Mouse (Mus musculus): ENCODE results near the gene Zfyve21. TPM values are rescaled to one million over a fixed set of nuclear protein-coding genes. Genes with fewer than 3 reads are reported as not detected.
A peak's percentile ranks its signal among the peaks of the same experiment; 100 is the strongest.

The Zfyve21 gene
- total RNA-seq (2017): 8.6 and 9.1 TPM in 2 replicates

DNA sequence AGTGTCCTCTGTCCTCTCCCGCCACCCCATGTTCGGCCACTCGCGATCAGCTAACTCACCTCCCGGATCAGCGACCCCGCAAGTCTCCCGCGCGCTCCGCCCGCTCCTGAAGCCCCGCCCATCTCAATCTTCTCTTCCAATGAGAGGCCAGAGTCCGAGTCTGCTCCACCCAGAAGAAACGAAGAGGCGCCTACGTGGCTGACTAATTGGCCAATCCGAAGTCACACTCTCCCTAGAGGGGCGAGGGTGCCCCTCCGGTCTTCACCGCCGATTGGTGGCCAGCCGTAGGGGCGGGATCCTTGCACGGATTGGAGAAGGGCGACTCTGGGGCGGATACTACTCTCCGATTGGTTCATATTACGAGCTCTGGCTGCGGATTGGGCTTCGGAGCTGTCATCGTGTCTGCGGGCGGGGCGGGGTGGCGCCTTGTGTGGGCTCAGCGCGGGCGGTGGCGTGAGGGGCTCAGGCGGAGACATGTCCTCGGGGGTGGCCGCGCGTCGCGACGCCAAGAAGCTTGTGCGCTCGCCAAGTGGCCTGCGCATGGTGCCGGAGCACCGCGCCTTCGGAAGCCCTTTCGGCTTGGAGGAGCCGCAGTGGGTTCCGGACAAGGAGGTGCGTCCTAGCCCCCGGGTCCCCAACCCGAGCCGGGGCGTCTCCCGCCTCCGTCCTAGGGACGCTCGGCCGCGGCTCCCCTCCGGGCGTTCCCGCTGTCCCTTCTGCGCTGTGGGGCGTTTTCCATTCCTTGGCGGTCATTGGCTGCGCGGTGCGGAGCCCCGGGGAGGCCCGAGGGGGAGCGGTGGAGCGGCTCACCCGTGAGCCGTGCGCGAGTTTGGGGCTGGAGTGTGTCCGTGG lies at the start of gene Zfyve21, which contains the start of gene Xrcc3:
Gene Zfyve21 (plus strand): TSS at position 405 of the 852 bp plus-strand sequence.
Gene Xrcc3 (minus strand): TSS at position 108 of the 852 bp plus-strand sequence.
- ATAC-seq (replicated peaks in 1 of 2; ENCODE audit: insufficient read depth in 1 of 2, low FRiP score in 2 of 2, low TSS enrichment in 1 of 2, low read depth in 1 of 2, poor library complexity in 2 of 2, severe bottlenecking in 2 of 2): peak; percentile 89 to 92

DNA sequence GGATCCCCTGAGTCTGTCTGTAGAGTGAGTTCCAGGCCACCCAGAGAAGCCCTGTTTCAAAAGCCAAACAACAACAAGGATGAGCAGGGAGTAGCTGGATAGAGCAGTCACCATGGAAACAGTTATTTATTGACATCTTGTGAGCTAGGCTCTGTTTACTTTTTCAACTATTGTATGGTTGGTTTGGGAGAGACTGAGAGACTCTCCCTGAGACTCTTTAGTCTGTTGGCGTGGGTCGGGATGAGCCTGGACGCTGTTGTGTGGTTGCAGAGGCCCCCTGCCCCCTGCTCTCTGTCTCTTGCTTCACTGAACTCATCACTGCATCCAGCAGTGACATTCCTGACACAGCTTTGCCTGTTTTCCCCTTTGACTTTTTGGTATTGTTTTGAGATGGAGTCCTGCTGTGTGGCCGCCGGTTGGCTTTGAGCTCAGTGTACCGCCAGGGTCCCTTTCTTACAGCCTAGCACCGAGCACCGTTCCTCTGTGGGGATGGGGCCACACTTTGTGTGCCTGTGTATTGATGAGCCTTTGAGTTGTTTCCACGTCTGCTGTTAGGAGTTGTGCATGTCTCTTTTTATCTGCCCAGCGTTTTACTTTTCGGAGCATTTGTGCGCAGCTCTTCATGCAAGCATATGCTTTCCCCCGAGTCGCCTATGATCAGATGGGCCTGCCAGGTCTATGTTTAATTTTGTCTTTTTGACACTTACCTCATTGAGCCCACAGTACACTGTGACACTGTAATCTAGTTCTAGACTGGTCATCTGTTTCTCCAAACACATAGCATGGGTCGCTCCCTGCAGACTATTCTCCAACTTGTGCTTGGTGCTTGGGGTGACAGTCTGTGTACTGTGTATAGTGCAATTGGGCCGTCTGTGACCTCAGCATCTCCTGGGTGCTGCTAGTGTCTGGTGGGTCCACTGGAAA lies 47.4 kb upstream of the Zfyve21 start:
- no peak for ATAC-seq (replicated peaks in 1 of 2; ENCODE audit: insufficient read depth in 1 of 2, low FRiP score in 2 of 2, low TSS enrichment in 1 of 2, low read depth in 1 of 2, poor library complexity in 2 of 2, severe bottlenecking in 2 of 2)

DNA sequence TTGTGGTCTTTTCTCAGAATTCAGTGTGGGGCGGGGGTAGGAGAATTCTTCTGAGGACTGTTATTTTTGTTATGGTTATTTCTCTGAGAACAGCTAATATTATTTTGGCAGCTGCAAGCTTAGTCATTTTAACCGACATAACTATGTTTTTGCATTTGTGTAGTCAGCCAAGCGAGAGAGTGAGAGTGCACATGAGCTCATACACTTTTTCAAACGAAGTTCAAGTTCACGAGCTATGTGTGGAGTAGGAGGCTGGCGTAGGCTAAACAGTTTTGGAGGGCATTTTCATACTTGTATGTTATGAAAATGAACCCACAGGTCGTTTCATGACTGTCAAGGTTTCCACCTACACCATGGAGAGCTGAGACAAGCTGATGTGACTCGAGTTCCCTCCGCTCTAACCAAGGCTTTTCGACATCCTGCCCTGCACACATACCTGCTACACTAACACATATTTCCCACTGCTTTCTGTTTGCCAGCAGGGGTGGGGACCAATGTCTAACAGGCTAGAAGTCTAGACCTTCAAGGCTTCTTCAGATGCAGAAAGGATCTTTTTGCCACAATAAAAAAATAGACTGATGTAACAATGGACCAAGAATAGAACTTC lies 45.5 kb upstream of the Zfyve21 start:
- ATAC-seq (replicated peaks in 1 of 2; ENCODE audit: insufficient read depth in 1 of 2, low FRiP score in 2 of 2, low TSS enrichment in 1 of 2, low read depth in 1 of 2, poor library complexity in 2 of 2, severe bottlenecking in 2 of 2): no peak

DNA sequence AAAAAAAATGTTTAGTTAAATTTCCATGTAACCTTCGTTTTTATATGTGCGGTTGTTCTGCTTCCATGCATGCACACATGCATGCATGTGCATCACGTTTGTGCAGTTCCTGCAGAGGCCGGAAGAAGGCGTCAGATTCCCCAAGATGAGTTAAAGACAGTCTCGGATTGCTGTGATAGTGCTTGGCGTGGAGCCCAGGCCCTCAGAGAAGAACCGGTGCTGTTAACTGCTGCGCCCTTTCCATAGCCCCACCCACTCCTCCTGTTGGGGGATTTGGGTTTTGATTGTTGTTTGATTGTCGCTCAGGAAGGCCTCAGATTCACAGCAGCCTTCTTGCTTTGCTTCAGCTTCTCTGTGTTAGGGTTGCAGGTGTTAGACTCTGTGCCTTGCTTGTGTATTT lies 44.7 kb upstream of the Zfyve21 start:
- peak in 1 of 2 experiments; percentile 22; a peak in 1 of 4 replicates for ATAC-seq (replicated peaks in 1 of 2; ENCODE audit: insufficient read depth in 1 of 2, low FRiP score in 2 of 2, low TSS enrichment in 1 of 2, low read depth in 1 of 2, poor library complexity in 2 of 2, severe bottlenecking in 2 of 2)

DNA sequence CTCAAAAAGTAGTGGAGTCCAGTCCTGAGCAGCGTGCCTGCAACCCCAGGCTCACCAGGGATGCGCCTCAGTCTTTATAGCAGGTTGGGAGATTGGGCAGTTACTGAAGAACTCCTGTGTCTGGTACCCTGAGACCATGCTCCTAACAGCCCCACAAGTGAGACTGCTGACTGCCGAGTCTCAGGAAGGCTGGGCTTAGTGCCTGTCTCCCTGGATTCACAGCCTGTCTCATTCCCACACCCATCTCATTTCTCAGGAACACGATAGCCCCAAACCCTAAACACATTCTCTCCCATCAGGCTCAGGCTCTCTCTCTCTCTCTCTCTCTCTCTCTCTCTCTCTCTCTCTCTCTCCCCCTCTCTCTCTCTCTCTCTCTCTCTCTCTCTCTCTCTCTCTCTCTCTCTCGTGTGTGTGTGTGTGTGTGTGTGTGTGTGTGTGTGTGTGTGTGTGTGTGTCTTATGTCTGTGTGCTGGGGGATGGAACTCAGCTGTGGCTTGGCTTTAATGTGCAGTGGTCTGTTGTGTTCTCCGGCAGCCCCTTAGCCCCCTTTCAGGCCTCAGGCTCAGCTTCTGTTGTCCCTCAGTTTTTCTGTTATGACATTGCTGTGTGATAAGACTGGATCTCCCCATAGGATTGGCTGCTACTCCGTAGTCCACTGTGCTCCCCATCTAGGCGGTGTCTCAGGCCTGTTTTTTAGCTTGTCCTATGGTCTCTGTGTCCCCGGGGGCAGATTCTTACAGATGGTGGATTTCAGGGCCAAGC lies 44.0 kb upstream of the Zfyve21 start:
- ATAC-seq (replicated peaks in 1 of 2; ENCODE audit: insufficient read depth in 1 of 2, low FRiP score in 2 of 2, low TSS enrichment in 1 of 2, low read depth in 1 of 2, poor library complexity in 2 of 2, severe bottlenecking in 2 of 2): no peak

DNA sequence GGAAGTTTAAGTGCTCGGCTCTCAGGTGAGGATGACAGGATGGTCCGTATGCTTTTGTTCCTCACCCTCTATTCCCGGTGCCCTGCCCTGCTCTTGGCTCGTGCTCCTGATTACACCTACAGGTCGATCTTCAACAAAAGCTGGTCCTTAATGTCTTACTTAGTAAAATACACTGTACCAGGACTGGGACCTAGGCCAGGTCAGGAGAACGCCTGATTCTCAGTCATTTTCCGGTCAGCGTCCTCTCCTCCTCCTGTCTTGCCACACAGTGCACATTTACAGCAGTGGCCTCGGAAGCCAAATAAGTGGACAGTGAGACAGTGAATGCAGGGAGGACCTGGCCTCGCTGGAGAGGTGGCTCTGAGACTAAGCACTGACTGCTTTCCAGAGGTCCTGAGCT lies 43.3 kb upstream of the Zfyve21 start:
- no peak for ATAC-seq (replicated peaks in 1 of 2; ENCODE audit: insufficient read depth in 1 of 2, low FRiP score in 2 of 2, low TSS enrichment in 1 of 2, low read depth in 1 of 2, poor library complexity in 2 of 2, severe bottlenecking in 2 of 2)

DNA sequence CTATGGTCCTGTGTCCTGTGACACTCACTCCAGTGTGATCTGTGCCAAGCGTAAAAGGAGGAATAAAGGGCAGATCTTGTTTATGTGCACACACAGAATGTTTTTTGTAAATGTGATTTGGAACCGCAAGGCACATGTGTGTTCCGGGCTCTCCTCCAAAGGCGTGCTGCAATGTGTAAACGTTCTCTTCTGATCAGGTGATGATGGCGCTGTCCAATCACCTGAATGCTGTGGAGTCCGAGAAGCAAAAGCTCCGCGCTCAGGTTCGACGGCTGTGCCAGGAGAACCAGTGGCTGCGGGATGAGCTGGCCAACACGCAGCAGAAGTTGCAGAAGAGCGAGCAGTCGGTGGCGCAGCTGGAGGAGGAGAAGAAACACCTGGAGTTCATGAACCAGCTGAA lies 39.8 kb upstream of the Zfyve21 start:
- ATAC-seq (replicated peaks in 1 of 2; ENCODE audit: insufficient read depth in 1 of 2, low FRiP score in 2 of 2, low TSS enrichment in 1 of 2, low read depth in 1 of 2, poor library complexity in 2 of 2, severe bottlenecking in 2 of 2): no peak

DNA sequence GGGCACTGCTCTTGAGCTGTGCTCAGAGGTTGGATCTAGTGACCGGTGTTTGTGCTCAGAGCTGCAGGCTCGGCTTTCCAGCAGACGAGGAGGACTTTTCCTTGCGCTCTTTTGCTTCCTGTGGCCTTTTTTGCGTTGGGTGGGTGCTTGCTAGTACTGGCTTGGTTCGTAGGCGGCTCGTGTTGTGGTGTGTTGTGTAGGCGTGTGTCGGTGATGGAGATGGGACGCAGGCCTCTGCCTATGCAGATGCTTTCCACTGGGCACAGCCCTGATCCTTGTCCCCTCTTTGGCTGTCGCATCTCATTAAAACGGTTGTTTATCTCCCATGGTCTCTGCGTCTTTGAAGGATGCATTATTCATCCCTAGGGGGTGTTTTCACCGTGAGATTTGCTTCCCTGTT lies 39.1 kb upstream of the Zfyve21 start:
- ATAC-seq (replicated peaks in 1 of 2; ENCODE audit: insufficient read depth in 1 of 2, low FRiP score in 2 of 2, low TSS enrichment in 1 of 2, low read depth in 1 of 2, poor library complexity in 2 of 2, severe bottlenecking in 2 of 2): no peak

DNA sequence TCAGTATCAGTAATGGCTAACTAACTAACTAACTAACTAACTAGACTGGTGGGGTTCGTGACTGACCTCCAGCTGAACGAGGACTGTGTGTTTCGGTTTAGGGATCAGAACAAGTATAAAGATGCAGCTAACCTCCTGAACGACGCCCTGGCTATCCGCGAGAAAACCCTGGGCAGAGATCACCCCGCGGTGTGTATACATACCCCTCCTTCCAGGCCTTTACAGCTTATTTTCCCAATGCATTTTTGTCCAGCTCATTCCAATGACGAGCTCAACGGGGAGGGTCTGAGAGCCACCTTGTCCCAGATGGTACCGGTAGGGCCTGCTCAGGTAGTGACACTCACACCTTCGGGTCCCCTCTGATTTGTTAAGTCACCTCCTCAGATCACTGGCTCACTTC lies 36.1 kb upstream of the Zfyve21 start:
- ATAC-seq (replicated peaks in 1 of 2; ENCODE audit: insufficient read depth in 1 of 2, low FRiP score in 2 of 2, low TSS enrichment in 1 of 2, low read depth in 1 of 2, poor library complexity in 2 of 2, severe bottlenecking in 2 of 2): no peak

DNA sequence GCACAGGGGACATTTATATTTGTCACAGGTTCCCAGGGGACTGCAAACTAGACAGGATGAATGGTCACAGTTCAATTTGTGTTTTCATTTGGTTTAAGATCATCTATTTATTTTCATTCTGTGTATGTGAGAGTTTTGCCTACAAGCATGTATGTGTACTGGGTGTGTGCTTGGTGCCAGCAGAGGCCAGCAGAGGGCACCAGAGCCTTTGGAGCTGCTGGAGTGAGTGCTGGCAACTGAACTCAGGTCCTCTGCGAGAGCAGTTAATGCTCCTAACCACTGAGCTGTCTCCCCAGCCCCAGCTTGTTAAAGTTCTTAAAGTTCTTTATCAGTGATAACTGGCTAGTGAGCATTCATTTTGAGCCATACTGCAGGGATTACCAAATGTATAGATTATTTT lies 34.4 kb upstream of the Zfyve21 start:
- no peak for ATAC-seq (replicated peaks in 1 of 2; ENCODE audit: insufficient read depth in 1 of 2, low FRiP score in 2 of 2, low TSS enrichment in 1 of 2, low read depth in 1 of 2, poor library complexity in 2 of 2, severe bottlenecking in 2 of 2)

DNA sequence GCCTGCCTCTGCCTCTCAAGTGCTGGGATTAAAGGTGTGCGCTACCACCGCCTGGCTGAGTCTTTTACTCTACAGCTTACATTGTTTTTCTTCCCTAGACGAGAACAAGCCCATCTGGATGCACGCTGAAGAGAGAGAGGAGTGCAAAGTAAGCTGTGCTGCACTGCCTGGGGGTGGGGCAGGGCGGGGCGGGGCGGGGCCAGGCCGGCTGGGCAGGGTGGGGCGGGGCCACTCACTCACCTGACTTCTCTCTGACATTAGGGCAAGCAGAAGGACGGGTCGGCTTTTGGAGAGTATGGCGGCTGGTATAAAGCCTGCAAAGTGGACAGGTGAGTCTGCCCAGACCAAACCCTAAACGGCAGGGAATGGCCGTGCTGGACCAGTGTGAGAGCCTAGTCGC lies 28.8 kb upstream of the Zfyve21 start:
- ATAC-seq (replicated peaks in 1 of 2; ENCODE audit: insufficient read depth in 1 of 2, low FRiP score in 2 of 2, low TSS enrichment in 1 of 2, low read depth in 1 of 2, poor library complexity in 2 of 2, severe bottlenecking in 2 of 2): no peak

DNA sequence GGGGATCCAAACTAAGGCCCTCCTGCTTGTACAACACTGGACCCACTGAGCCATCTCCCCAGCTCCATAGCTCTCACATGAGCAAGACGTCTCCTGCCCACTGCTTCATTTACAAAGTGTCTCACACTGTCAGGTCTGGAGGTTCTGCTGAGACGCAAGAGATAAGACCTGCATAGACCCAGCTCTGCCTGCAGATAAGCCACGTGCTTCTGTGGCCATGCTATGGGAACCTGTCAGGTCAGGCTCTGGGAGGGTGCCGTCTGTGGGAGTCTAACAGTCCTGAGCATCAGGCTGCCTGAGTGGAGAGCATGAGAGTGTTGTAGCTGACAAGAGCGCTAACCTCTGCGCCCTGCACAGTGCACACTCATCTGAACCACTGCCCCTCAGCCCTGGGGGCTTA lies 27.0 kb upstream of the Zfyve21 start:
- ATAC-seq (replicated peaks in 1 of 2; ENCODE audit: insufficient read depth in 1 of 2, low FRiP score in 2 of 2, low TSS enrichment in 1 of 2, low read depth in 1 of 2, poor library complexity in 2 of 2, severe bottlenecking in 2 of 2): no peak

DNA sequence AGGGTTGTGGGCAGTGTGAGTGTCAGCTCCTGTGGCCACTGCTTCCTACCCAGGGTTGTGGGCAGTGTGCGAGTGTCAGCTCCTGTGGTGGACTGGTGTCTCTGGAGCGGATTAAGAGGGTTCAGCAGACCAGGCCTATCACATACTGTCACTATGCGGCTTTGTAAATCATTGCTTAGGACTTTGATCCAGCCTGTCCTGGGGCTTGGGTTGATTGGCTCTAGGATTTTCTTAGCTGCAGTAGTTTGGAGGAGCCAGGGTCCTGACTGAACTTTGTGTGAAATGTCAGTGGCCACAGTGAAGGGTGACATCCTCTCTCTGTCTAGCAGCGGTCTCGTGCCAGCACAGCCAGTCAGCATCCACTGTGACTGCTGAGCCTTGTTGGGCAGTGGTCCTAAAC lies 23.9 kb upstream of the Zfyve21 start:
- no peak for ATAC-seq (replicated peaks in 1 of 2; ENCODE audit: insufficient read depth in 1 of 2, low FRiP score in 2 of 2, low TSS enrichment in 1 of 2, low read depth in 1 of 2, poor library complexity in 2 of 2, severe bottlenecking in 2 of 2)

DNA sequence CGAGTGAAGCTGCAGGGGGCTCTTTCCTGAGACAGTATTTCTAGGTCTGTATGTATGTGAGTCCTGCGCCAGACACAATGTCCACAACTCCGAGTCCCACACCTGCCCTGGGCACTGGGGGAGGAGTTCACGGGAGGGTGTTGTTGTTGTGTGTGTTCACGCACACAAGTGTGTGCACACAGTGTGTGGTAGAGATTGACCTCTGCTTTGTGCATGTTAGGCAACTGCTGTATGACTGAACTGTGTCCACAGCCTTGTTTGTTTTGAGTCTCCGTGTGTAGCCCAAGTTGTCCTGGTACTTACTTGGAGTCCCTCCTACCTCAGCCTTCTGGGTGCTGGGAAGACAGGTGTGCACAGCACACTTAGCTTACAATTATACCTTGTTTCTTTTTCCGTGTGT lies 23.3 kb upstream of the Zfyve21 start:
- no peak for ATAC-seq (replicated peaks in 1 of 2; ENCODE audit: insufficient read depth in 1 of 2, low FRiP score in 2 of 2, low TSS enrichment in 1 of 2, low read depth in 1 of 2, poor library complexity in 2 of 2, severe bottlenecking in 2 of 2)

DNA sequence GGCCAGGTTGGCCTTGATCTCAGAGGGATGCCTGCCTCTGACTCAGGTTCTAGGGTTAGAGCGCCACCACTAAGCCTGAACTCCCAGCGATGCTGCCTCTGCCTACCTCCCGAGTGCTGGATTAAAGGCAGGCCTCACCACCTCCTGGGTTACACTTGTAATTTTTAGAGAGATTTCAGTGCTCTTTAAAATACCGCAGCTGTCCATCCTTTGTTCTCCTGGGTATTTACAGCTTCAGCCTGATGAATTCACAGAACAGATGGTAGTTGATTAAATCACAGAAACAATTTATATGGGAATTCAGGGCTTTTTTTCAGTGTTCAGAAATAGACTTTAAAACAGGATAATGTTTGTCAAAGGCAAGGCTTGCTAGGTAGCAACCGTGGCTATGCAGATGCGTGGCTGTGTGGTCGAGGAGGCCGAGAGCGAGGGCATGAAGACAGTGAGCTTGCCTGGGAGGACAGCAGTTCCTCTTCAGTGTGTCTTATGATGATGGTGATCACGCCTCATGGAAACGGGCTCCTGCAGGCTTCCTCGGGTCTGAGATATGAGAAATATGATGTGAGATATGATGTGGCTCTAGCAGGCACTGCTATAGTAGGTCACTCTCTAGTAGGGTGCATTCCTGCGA lies 22.4 kb upstream of the Zfyve21 start:
- no peak for ATAC-seq (replicated peaks in 1 of 2; ENCODE audit: insufficient read depth in 1 of 2, low FRiP score in 2 of 2, low TSS enrichment in 1 of 2, low read depth in 1 of 2, poor library complexity in 2 of 2, severe bottlenecking in 2 of 2)

DNA sequence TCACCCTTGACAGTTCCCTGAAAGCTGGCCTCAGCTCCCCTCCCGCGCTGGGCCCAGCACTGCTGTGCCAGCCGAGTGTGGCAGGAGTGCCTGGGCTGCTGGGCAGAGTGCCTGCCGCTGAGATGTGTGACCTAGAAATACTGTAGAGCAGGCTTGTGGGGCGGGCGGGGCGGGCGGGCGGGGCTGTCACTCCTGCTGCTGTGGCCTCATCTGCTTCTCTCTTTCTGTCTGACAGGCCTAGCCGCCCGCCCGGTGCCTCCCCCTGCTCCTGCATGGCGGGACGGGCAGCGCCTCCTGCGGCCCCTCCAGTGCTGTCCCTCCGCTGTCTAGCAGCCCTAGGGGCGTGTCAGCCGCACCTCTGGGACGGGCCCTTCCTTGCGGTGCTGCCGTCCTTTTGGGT lies 19.9 kb upstream of the Zfyve21 start:
- ATAC-seq (replicated peaks in 1 of 2; ENCODE audit: insufficient read depth in 1 of 2, low FRiP score in 2 of 2, low TSS enrichment in 1 of 2, low read depth in 1 of 2, poor library complexity in 2 of 2, severe bottlenecking in 2 of 2): no peak

Measured in hematopoietic stem cell, adult 5-6 weeks (primary cell).